Mouse (Mus musculus): ENCODE measurements around the gene Aff4.

The Aff4 gene

DNA sequence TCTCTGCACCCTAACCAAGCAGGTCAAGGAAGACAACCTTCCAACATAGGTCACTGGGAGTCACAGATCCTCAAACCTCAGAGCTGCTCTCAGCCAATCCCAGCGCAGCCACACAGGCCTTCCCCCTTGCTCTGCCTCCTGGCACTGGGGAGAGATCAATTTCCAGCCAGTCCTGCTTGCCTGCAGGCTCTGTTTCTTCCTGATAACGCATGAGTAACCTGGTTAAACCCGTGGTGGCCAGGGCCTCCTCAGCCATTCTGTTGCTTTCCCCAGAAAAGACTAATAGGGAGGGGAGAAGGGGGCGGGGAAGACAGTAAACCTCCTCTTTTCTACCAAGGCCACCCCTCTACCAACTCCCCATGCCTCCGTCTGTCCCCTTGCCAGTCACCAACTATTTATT lies 111.1 kb downstream of the Aff4 start:
- no peak for DNase-seq (ENCODE audit: low spot score in 2 of 2)

DNA sequence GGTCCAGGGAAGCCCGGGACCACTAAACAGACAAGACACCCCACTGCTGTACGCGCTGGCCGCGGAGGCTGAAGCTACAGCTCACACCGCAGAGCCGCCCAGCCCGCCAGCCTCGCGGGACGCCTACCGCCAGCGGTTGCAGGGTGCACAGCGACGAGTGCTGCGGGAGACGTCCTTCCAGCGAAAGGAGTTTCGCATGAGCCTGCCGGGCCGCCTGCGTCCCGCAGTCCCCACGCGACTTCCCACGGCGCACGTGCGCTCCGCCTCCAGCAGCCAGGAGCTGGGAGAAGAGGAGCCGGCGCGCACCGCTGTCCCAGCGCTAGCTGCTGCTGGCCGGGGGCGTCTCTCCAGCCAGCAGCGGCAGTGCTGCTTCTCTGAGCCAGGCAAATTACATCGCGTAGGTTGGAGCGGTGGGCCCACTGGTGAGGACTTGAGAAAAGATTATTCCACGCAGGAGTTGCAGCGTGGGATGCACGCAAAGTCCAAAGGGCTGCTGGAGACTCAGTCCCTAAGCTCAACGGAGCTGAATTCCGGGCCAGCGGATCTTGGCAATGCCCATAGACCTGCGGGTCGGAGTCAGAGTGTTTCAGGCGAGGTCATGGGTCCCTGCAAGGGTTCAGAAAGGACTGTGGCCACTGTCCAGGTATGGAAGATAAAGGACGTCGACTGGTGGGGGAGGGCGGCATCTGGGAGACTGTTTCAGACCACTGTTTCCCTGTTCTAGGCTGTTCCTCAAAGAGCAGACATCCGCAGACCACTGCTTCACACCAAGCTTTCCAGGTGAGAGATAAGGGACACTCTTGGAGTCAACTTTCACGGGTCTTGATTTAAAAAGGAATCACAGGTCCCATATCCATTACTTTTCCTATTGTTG lies 113.2 kb downstream of the Aff4 start:
- DNase-seq (ENCODE audit: low spot score in 2 of 2): no peak

DNA sequence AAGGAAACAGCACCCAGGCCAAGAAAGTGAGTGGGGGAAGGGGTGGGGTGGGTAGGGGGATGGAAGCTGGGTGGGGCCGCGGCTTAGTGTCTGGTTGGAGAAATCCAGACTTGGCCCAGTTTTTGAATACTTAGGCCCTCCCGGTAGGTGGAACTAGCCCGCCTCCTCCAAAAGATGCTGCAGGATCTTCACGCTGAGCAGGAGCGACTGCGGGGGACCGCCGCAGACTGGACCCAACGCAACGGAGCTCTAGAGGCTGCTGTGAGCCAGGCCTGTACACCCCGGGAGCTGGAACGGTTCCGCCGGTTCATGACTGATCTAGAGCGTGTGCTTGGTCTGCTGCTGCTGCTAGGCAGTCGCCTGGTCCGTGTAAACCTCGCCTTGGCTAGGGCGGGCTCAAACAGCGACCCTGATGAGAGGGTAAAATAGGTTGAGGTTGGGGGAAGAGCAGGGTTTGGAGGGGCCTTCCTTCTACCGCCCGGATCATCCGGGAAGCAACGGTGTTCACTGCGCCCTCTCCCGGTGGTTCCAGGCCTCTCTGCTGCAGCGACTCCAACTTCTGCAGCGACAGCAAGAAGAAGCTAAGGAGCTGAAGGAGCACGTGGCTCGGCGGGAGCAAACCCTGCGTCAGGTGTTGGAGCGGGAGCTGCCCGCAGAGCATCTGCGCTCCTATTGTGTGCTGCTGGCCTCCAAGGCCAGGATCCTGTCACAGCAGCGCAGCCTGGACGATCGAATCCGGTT lies 115.8 kb downstream of the Aff4 start:
- DNase-seq (ENCODE audit: low spot score in 2 of 2): peak; percentile 77 to 88

DNA sequence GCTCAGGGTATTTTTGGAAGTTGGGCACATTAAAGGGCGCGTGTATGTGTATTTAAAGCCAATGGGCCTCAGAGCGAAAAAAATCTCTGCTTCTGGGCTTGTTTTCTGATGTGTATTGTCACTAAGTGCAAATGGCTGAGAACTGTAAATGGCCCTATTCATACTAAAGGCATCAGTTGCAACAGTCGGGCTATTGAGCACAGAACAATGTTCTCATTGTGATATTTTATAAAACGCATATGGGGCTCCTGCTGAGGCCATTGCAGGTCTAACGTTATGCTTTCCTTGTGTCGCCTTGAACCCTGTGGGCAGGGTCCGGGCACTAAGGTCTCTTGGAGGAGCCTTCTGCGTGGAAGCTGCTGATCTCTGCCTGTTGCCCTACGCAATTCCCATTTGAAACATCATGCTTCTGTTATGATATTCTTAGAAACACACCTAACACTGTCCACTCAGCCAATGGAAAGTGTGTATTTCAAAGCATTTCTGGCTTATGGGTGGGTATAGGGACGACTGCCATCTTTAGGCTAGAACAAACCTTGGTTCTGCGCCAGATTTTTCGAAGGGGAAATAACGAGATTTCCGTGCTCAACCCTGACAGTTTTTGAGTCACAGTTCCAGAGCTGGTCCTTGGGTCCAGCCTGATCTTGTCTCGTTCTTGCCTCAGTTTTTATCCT lies 118.8 kb downstream of the Aff4 start:
- no peak for DNase-seq (ENCODE audit: low spot score in 2 of 2)

DNA sequence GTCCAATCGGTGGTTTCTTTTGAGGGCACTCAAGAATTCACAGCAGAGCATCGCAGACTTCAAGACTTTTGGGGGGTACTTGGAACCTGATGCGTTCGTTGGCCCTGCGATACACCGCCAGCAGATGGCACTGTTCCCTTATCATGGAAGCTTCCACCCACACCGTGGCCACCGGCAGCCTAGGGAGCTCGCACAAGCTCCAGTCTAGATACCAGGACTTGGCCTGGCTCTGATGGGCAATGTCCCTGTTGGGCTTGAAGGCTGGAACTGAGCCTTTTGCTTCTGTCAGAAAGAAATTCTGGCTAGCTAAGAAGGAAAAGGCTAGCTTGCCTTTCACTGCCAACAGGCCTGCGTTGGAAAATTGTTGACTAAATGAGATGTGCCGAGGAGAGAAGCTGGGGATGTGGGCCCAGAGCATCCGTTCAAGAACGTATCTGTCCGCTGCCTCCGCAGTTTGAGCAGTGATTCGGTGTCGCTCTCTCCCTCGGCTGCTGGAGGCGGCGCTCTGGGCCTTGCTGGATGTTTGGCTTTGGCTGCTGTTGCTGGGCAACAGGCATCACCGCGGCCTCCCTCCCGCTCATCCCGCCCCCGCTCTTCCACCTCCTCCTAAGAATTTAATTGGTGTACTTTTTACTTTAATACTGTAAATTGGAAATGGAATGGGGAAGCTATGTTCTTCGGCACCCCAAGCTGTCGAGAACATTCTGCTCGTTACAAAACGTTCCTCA lies 119.5 kb downstream of the Aff4 start, which contains the start of gene Gm9837:
Gene Gm9837 (minus strand): TSS at position 512 of the 728 bp plus-strand sequence.
- DNase-seq (ENCODE audit: low spot score in 2 of 2): peak; percentile 81 to 93
